Mouse (Mus musculus) heart, postnatal 0 days (tissue): ENCODE results near the gene Olfr211.

Source experiments
- CTCF ChIP-seq: IDR thresholded peaks from 2 replicates; pipeline ENCODE4 v1.5.1; 2016; ENCODE audit warnings: antibody characterized with exemption, control low read depth, low read depth
- EP300 ChIP-seq: IDR thresholded peaks from 2 replicates; pipeline ENCODE4 v1.6.1; 2016; ENCODE audit warnings: antibody characterized with exemption, low read depth

- TF ChIP-seq CTCF (no peak), EP300 (no peak)
Observed at GRCm38 (mm10) chr6:116486833-116487232, 2.1 kb upstream of the Olfr211 start.
